Comparison of ENCODE assay signal across 27 mouse cellular contexts in the genomic region with DNA sequence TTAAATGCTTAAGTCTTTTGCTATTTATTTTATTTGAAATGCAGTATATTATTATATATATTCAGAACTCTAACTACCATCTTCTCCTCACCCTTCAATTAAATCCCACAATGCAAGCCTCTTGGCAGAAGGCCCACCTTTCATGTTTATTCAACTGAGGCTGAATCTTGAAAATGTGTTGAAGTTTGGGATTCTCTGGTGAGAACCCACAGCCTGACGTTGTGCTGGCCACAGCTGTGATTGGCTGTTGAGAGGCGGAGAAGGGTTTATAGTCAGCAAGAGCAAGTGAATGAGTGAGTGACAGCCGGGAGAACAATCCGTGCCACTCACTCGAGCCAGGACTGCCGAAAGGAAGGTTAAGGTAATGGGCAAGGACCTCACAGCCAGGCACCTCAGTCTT. TPM values are rescaled to one million over a fixed set of nuclear protein-coding genes. Genes with fewer than 3 reads are reported as not detected.
A peak's percentile ranks its signal among the peaks of the same experiment; 100 is the strongest.
DNase-seq lines count a peak whose midpoint lies in the region; ATAC-seq and TF ChIP-seq lines count a peak whose summit lies in the region.
"Had no signal": no experiment of that assay in that cellular context is flagged by ENCODE, and none has a peak within 500 bp of the region (broad histone marks: within the 10 kb centered on the region; RNA-seq: fewer than 3 reads in every experiment).

A gene (plus strand): TSS at position 178 of the 400 bp plus-strand sequence.

- no peak within 1 kb of the TSS for H3K4me3 ChIP-seq in forebrain, postnatal 0 days (ENCODE audit: low read depth, low read length)
- H3K4me3 ChIP-seq: embryonic facial prominence, embryonic 12.5 days; heart, embryonic 12.5 days; stomach, embryonic 15.5 days had no signal

- H3K4me1 ChIP-seq in forebrain, postnatal 0 days (ENCODE audit: insufficient read depth), result peaks cover 10% of the 10 kb centered on the region; the same call in 1 of the 2 replicates
- H3K4me1 ChIP-seq: heart, embryonic 12.5 days; stomach, embryonic 15.5 days had no signal

- peak; percentile 72 for ATAC-seq in forebrain, postnatal 0 days

- no peaks in the 10 kb centered on the region for H3K9me3 ChIP-seq in forebrain, postnatal 0 days (ENCODE audit: low read length)
- H3K9me3 ChIP-seq: embryonic facial prominence, embryonic 12.5 days; stomach, embryonic 15.5 days had no signal

- intact Hi-C loops in left cerebral cortex, postnatal 14 days (cut with DNase I), result no loop called here
- intact Hi-C loops in gastrocnemius, postnatal 36 days (cut with DNase I), result no loop called here

- H3K27ac ChIP-seq in forebrain, postnatal 0 days (ENCODE audit: low read depth, low read length), result no peak within 1 kb of the TSS
- H3K27ac ChIP-seq: embryonic facial prominence, embryonic 12.5 days; hindbrain, embryonic 14.5 days; liver, embryonic 14.5 days; stomach, embryonic 15.5 days had no signal

- H3K36me3 ChIP-seq in forebrain, postnatal 0 days (ENCODE audit: insufficient read depth), result no peaks in the 10 kb centered on the region
- H3K36me3 ChIP-seq: embryonic facial prominence, embryonic 12.5 days; heart, embryonic 12.5 days; stomach, embryonic 15.5 days had no signal

- H3K9ac ChIP-seq in forebrain, postnatal 0 days, result no peak within 1 kb of the TSS
- H3K9ac ChIP-seq: embryonic facial prominence, embryonic 12.5 days; heart, embryonic 12.5 days; hindbrain, embryonic 14.5 days; liver, embryonic 14.5 days; stomach, embryonic 15.5 days had no signal

- peak; percentile 8 to 21 for DNase-seq in left cerebral cortex, postnatal 14 days (ENCODE audit: low spot score in 2 of 2)
- DNase-seq in left cerebral cortex, adult 8-10 months (ENCODE audit: low spot score in 2 of 2), result no peak
- DNase-seq in right cerebral cortex, postnatal 10 days (ENCODE audit: low spot score in 2 of 2), result peak; percentile 42 to 47
- DNase-seq in right cerebral cortex, postnatal 36 days (ENCODE audit: low spot score in 2 of 2), result no peak
- peak; percentile 71 for DNase-seq in brain, embryonic 14.5 days (ENCODE audit: low read depth)
- peak; percentile 62 for DNase-seq in forebrain, postnatal 0 days
- DNase-seq in cerebellum, adult 9-11 months, result no peak
- no peak for DNase-seq in gastrocnemius, postnatal 36 days
- DNase-seq: adrenal gland, adult 8-10 months; cerebellum, adult 11-12 months; heart, postnatal 14 days; kidney, adult 9 months; kidney, postnatal 25 days; left cerebral cortex, postnatal 4 days; lung, postnatal 14 days; thymus, adult 18-20 months; thymus, postnatal 4 days had no signal

- 23% methylated on average over 6 of the region's 6 CpGs for WGBS in forebrain, postnatal 0 days

- no peak for TF ChIP-seq POLR2A in brain, embryonic 14.5 days (IDR thresholded peaks at IDR 0.05; ENCODE audit: borderline replicate concordance, extremely low read depth, insufficient read depth, insufficient read length, poor library complexity, severe bottlenecking)

- TF ChIP-seq CTCF in brain, embryonic 14.5 days (IDR thresholded peaks at IDR 0.05; ENCODE audit: borderline replicate concordance, extremely low read depth, insufficient read depth, insufficient read length), result no peak
- no peak for TF ChIP-seq CTCF in forebrain, postnatal 0 days (IDR thresholded peaks at IDR 0.05; ENCODE audit: low read depth)

- no peaks in the 10 kb centered on the region for H3K27me3 ChIP-seq in forebrain, postnatal 0 days (ENCODE audit: insufficient read depth, low read length)
- H3K27me3 ChIP-seq: embryonic facial prominence, embryonic 12.5 days; heart, embryonic 12.5 days; stomach, embryonic 15.5 days had no signal

- no peak within 1 kb of the TSS for H3K4me2 ChIP-seq in forebrain, postnatal 0 days (ENCODE audit: low read depth)
- H3K4me2 ChIP-seq: embryonic facial prominence, embryonic 12.5 days; heart, embryonic 12.5 days; hindbrain, embryonic 14.5 days; stomach, embryonic 15.5 days had no signal

RNA-seq across cellular contexts. Expression of the gene that starts here (rescaled TPM):
- total RNA-seq in left cerebral cortex, postnatal 14 days (2021), result under 1 TPM; 0.29 to 0.32 TPM
- total RNA-seq in left cerebral cortex, adult 8-10 months (2022), result under 1 TPM in 2 of 4 experiments, not detected in 2; 0.16 to 0.23 TPM
- 0.20 and 26.6 TPM in 2 replicates for polyA plus RNA-seq in brain, embryonic 14.5 days (2012; rRNA removed)
- 2.6 and 20.2 TPM in 2 replicates for total RNA-seq in forebrain, postnatal 0 days (2014; rRNA removed)
- polyA plus RNA-seq in forebrain, postnatal 0 days (2015; fragmentation: Nextera tagmentation; extraction: Ambion mirVana), result 0.33 and 0.50 TPM in 2 replicates
- total RNA-seq in gastrocnemius, postnatal 36 days (2021), result not detected
- total RNA-seq: common myeloid progenitor, adult 5-6 weeks; gastrocnemius, adult 18-20 months; heart, postnatal 14 days; megakaryocyte-erythroid progenitor cell, adult 5-6 weeks had no signal
- polyA plus RNA-seq: C2C12; gonadal fat pad, adult 2 months; heart, embryonic 12.5 days; hindbrain, embryonic 14.5 days had no signal

Comparison
In these comparisons a context has a peak if more than half of its experiments do, and no peak if none do; other contexts are left out.
1. DNase-seq: peak in right cerebral cortex, postnatal 10 days (2 of 2), brain, embryonic 14.5 days (single experiment) and forebrain, postnatal 0 days (single experiment); none in left cerebral cortex, adult 8-10 months (0 of 2), right cerebral cortex, postnatal 36 days (0 of 2), cerebellum, adult 9-11 months (single experiment) and gastrocnemius, postnatal 36 days (0 of 2).
2. Peak in DNase-seq in left cerebral cortex, postnatal 14 days; RNA of the gene not detected or under 1 TPM.